Mouse (Mus musculus): ENCODE data around the gene Cbx7. TPM values are rescaled to one million over a fixed set of nuclear protein-coding genes. Genes with fewer than 3 reads are reported as not detected.
A peak's percentile ranks its signal among the peaks of the same experiment; 100 is the strongest.
"Not testable (repeated sequence)": the region's sequence is repeated elsewhere in the genome, so short reads cannot be mapped to it uniquely, and the experiment has no call there.

The Cbx7 gene
- polyA plus RNA-seq, 1 experiment from 2014 or later = 1.3 TPM

- no peaks in the 10 kb centered on the region for H3K4me1 ChIP-seq (ENCODE audit: control insufficient read depth, insufficient read depth, low read length)
- DNase-seq (ENCODE audit: low spot score) (no peak), ATAC-seq (replicated peaks; ENCODE audit: insufficient number of reproducible peaks, low FRiP score, low TSS enrichment, low read depth) (no peak)
- no peak overlapping the region for H3K4me2 ChIP-seq (ENCODE audit: low read depth, low read length)
- H3K4me3 ChIP-seq (ENCODE audit: low read depth, low read length) = no peak overlapping the region
- no peak overlapping the region for H3K27ac ChIP-seq (replicated peaks; ENCODE audit: low read depth, low read length)
- WGBS = 80% methylated on average over 6 of the region's 6 CpGs
- no peak overlapping the region for H3K9ac ChIP-seq (replicated peaks; ENCODE audit: low read length)
- H3K27me3 ChIP-seq (ENCODE audit: control insufficient read depth, insufficient read depth, low read length) = no peaks in the 10 kb centered on the region
- no peaks in the 10 kb centered on the region for H3K9me3 ChIP-seq (replicated peaks; ENCODE audit: control insufficient read depth, low read length)
- no peaks in the 10 kb centered on the region for H3K36me3 ChIP-seq (replicated peaks; ENCODE audit: control insufficient read depth, insufficient read depth, low read depth, low read length)
These were observed 28.4 kb downstream of the Cbx7 start for GRCm38 (mm10) chr15:79942541-79942940.

- Histone ChIP-seq H3K4me3 (ENCODE audit: low read depth, low read length) (no peak overlapping the region), H3K4me1 (ENCODE audit: control insufficient read depth, insufficient read depth, low read length) (no peaks in the 10 kb centered on the region), H3K9me3 (replicated peaks; ENCODE audit: control insufficient read depth, low read length) (no peaks in the 10 kb centered on the region), H3K27ac (replicated peaks; ENCODE audit: low read depth, low read length) (no peak overlapping the region), H3K27me3 (ENCODE audit: control insufficient read depth, insufficient read depth, low read length) (no peaks in the 10 kb centered on the region), H3K4me2 (ENCODE audit: low read depth, low read length) (no peak overlapping the region), H3K9ac (replicated peaks; ENCODE audit: low read length) (no peak overlapping the region), H3K36me3 (replicated peaks; ENCODE audit: control insufficient read depth, insufficient read depth, low read depth, low read length) (no peaks in the 10 kb centered on the region)
- ATAC-seq (replicated peaks; ENCODE audit: insufficient number of reproducible peaks, low FRiP score, low TSS enrichment, low read depth) = no peak
- peak; percentile 77 for DNase-seq (ENCODE audit: low spot score)
- WGBS = 26% methylated on average over 8 of the region's 8 CpGs
These were observed 30.0 kb downstream of the Cbx7 start for GRCm38 (mm10) chr15:79940932-79941331.

DNA sequence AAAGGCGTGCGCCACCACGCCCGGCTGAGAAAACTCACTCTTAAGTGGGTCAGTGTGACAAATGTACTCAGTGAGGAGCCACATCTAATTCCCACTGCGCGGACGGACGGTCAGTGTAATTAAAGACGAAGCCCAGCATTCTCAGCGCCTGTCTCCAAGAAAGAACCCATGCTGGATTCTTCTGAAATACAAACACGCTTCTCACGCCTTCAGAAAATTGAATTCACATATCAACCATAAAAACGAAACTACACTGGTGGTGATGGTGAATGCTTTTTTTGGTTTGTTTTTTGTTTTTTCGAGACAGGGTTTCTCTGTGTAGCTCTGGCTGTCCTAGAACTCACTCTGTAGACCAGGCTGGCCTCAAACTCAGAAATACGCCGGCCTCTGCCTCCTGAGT, 31.0 kb downstream of the Cbx7 start:
- H3K9me3 ChIP-seq (replicated peaks; ENCODE audit: control insufficient read depth, low read length) = no peaks in the 10 kb centered on the region
- H3K27me3 ChIP-seq (ENCODE audit: control insufficient read depth, insufficient read depth, low read length) = no peaks in the 10 kb centered on the region
- no peak overlapping the region for H3K9ac ChIP-seq (replicated peaks; ENCODE audit: low read length)
- H3K36me3 ChIP-seq (replicated peaks; ENCODE audit: control insufficient read depth, insufficient read depth, low read depth, low read length) = no peaks in the 10 kb centered on the region
- DNase-seq (ENCODE audit: low spot score) (no peak), ATAC-seq (replicated peaks; ENCODE audit: insufficient number of reproducible peaks, low FRiP score, low TSS enrichment, low read depth) (no peak)
- WGBS = 91% methylated on average over 16 of the region's 16 CpGs
- H3K4me3 ChIP-seq (ENCODE audit: low read depth, low read length) = no peak overlapping the region
- H3K27ac ChIP-seq (replicated peaks; ENCODE audit: low read depth, low read length) = no peak overlapping the region
- no peak overlapping the region for H3K4me2 ChIP-seq (ENCODE audit: low read depth, low read length)
- H3K4me1 ChIP-seq (ENCODE audit: control insufficient read depth, insufficient read depth, low read length) = no peaks in the 10 kb centered on the region

DNA sequence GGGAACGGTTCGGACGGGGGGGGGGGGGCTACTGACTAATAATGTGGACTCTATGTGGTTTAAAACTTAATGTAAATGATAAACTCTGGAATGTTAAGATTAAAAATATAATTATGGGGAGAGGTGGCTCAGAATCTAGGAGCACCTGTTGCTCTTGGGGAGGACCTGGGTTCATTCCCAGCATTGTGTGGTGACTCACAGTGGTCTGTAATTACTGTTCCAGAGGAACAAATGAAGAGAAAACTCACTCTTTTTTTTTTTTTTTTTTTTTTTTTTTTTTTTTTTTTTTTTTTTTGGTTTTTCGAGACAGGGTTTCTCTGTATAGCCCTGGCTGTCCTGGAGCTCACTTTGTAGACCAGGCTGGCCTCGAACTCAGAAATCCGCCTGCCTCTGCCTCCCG, 31.4 kb downstream of the Cbx7 start:
- ATAC-seq (replicated peaks; ENCODE audit: insufficient number of reproducible peaks, low FRiP score, low TSS enrichment, low read depth); H3K36me3 ChIP-seq (replicated peaks; ENCODE audit: control insufficient read depth, insufficient read depth, low read depth, low read length): not testable (repeated sequence)
- WGBS = 80% methylated on average over 4 of the region's 7 CpGs

DNA sequence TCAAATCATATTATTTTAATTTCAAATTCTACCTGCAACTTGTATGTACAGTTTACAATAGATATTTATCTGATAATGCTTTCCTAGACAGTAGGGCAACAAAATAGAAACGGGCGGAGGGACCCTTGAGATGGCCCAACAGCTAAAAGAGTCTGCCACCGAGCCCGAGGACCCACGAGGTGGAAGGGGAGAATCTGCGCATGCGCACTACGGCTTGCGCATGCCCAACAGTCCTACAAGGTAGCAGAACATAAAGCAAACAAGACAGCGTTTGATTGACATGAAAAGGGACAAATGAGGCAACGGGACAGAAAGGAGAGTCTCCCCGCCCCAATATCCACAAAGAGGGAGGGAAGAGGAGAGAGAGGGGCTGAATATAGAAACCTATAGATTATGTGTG, 31.9 kb downstream of the Cbx7 start:
- H3K27me3 ChIP-seq (ENCODE audit: control insufficient read depth, insufficient read depth, low read length) = no peaks in the 10 kb centered on the region
- H3K9ac ChIP-seq (replicated peaks; ENCODE audit: low read length) = no peak overlapping the region
- no peaks in the 10 kb centered on the region for H3K36me3 ChIP-seq (replicated peaks; ENCODE audit: control insufficient read depth, insufficient read depth, low read depth, low read length)
- no peaks in the 10 kb centered on the region for H3K4me1 ChIP-seq (ENCODE audit: control insufficient read depth, insufficient read depth, low read length)
- H3K4me2 ChIP-seq (ENCODE audit: low read depth, low read length) = no peak overlapping the region
- no peak overlapping the region for H3K27ac ChIP-seq (replicated peaks; ENCODE audit: low read depth, low read length)
- no peak for DNase-seq (ENCODE audit: low spot score)
- H3K9me3 ChIP-seq (replicated peaks; ENCODE audit: control insufficient read depth, low read length) = no peaks in the 10 kb centered on the region
- H3K4me3 ChIP-seq (ENCODE audit: low read depth, low read length) = no peak overlapping the region
- ATAC-seq (replicated peaks; ENCODE audit: insufficient number of reproducible peaks, low FRiP score, low TSS enrichment, low read depth) = no peak
- 91% methylated on average over 12 of the region's 12 CpGs for WGBS

More for the DNA sequence above, 31.4 kb downstream of the Cbx7 start:
- H3K4me2 ChIP-seq (ENCODE audit: low read depth, low read length); DNase-seq (ENCODE audit: low spot score); H3K4me3 ChIP-seq (ENCODE audit: low read depth, low read length); H3K9ac ChIP-seq (replicated peaks; ENCODE audit: low read length); H3K27ac ChIP-seq (replicated peaks; ENCODE audit: low read depth, low read length); H3K27me3 ChIP-seq (ENCODE audit: control insufficient read depth, insufficient read depth, low read length); H3K9me3 ChIP-seq (replicated peaks; ENCODE audit: control insufficient read depth, low read length); H3K4me1 ChIP-seq (ENCODE audit: control insufficient read depth, insufficient read depth, low read length): not testable (repeated sequence)

DNA sequence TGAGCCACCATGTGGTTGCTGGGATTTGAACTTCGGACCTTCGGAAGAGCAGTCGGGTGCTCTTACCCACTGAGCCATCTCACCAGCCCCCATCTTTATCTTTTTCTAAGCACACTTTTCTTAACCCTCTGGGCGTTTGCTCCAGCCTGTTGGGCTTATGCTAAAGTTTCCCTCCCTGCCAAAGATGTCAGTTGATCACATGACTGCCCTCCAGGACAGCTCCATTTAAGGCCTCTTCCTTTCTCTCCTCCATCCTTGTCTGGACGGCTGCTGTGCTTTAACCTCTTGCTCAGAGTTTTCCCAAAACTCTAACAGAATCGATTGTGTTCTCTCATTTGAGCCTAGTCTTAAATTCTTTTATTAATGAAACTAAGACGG, 34.6 kb downstream of the Cbx7 start:
- Histone ChIP-seq H3K4me3 (ENCODE audit: low read depth, low read length) (no peak overlapping the region), H3K27me3 (ENCODE audit: control insufficient read depth, insufficient read depth, low read length) (peaks cover 18% of the 10 kb centered on the region), H3K9ac (replicated peaks; ENCODE audit: low read length) (no peak overlapping the region), H3K4me1 (ENCODE audit: control insufficient read depth, insufficient read depth, low read length) (peaks cover 3% of the 10 kb centered on the region; the same call in 1 of the 2 replicates), H3K27ac (replicated peaks; ENCODE audit: low read depth, low read length) (no peak overlapping the region), H3K9me3 (replicated peaks; ENCODE audit: control insufficient read depth, low read length) (no peaks in the 10 kb centered on the region), H3K36me3 (replicated peaks; ENCODE audit: control insufficient read depth, insufficient read depth, low read depth, low read length) (no peaks in the 10 kb centered on the region), H3K4me2 (ENCODE audit: low read depth, low read length) (no peak overlapping the region)
- ATAC-seq (replicated peaks; ENCODE audit: insufficient number of reproducible peaks, low FRiP score, low TSS enrichment, low read depth) = no peak
- no peak for DNase-seq (ENCODE audit: low spot score)
- WGBS = 73% methylated on average over 7 of the region's 7 CpGs

- no peak overlapping the region for H3K4me2 ChIP-seq (ENCODE audit: low read depth, low read length)
- no peak overlapping the region for H3K4me3 ChIP-seq (ENCODE audit: low read depth, low read length)
- H3K4me1 ChIP-seq (ENCODE audit: control insufficient read depth, insufficient read depth, low read length) = peaks cover 3% of the 10 kb centered on the region; the same call in 1 of the 2 replicates
- H3K27me3 ChIP-seq (ENCODE audit: control insufficient read depth, insufficient read depth, low read length) = peaks cover 18% of the 10 kb centered on the region
- no peaks in the 10 kb centered on the region for H3K9me3 ChIP-seq (replicated peaks; ENCODE audit: control insufficient read depth, low read length)
- no peaks in the 10 kb centered on the region for H3K36me3 ChIP-seq (replicated peaks; ENCODE audit: control insufficient read depth, insufficient read depth, low read depth, low read length)
- no peak overlapping the region for H3K9ac ChIP-seq (replicated peaks; ENCODE audit: low read length)
- DNase-seq (ENCODE audit: low spot score) (peak; percentile 21), ATAC-seq (replicated peaks; ENCODE audit: insufficient number of reproducible peaks, low FRiP score, low TSS enrichment, low read depth) (no peak)
- H3K27ac ChIP-seq (replicated peaks; ENCODE audit: low read depth, low read length) = no peak overlapping the region
- 26% methylated on average over 9 of the region's 9 CpGs for WGBS
These were observed 35.1 kb downstream of the Cbx7 start for GRCm38 (mm10) chr15:79935654-79936373.

DNA sequence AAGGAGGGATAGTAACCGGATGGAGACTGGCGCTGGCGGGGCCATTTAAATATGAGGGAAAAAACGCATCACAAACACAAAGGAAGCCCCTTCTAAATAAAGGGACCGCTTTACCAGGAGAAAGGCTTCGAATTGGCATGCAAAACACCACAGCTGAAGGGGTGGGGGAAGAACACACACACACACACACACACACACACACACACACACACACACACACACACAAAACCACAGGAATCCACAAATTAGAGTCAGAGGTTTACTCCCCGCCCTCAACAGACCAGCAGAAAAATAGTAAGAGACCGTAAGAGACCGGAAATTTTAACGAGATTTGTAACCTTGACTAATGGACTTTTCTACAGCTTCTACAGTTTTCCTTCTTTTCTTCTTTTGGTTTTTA, 36.1 kb downstream of the Cbx7 start:
- WGBS = 2% methylated on average over 10 of the region's 10 CpGs

More for the DNA sequence above, 36.1 kb downstream of the Cbx7 start:
- Histone ChIP-seq H3K9ac (replicated peaks; ENCODE audit: low read length) (peak overlapping the region; percentile 22; the same call in 1 of the 2 replicates), H3K9me3 (replicated peaks; ENCODE audit: control insufficient read depth, low read length) (no peaks in the 10 kb centered on the region), H3K27ac (replicated peaks; ENCODE audit: low read depth, low read length) (no peak overlapping the region), H3K4me1 (ENCODE audit: control insufficient read depth, insufficient read depth, low read length) (peaks cover 3% of the 10 kb centered on the region; the same call in 1 of the 2 replicates), H3K36me3 (replicated peaks; ENCODE audit: control insufficient read depth, insufficient read depth, low read depth, low read length) (no peaks in the 10 kb centered on the region), H3K4me2 (ENCODE audit: low read depth, low read length) (no peak overlapping the region; the same call in 1 of the 2 replicates), H3K4me3 (ENCODE audit: low read depth, low read length) (no peak overlapping the region), H3K27me3 (ENCODE audit: control insufficient read depth, insufficient read depth, low read length) (peaks cover 18% of the 10 kb centered on the region)
- DNase-seq (ENCODE audit: low spot score) (peak; percentile 41), ATAC-seq (replicated peaks; ENCODE audit: insufficient number of reproducible peaks, low FRiP score, low TSS enrichment, low read depth) (no peak)
